Mouse (Mus musculus) bone marrow, adult 2 months (tissue): ENCODE results near the gene Gsk3a.
A peak's percentile ranks its signal among the peaks of the same experiment; 100 is the strongest.

Experiments
- CTCF ChIP-seq: fragments of 200-500 bp; IDR thresholded peaks from 2 replicates; pipeline ENCODE4 v1.5.1; 2011; ENCODE audit warnings: low read length, control low read depth; ENCODE audit not compliant: control insufficient read depth, insufficient read depth
- POLR2A ChIP-seq: fragments of 200-500 bp; IDR thresholded peaks from 2 replicates; pipeline ENCODE4 v1.6.1; 2011; ENCODE audit warnings: low read depth, mild to moderate bottlenecking, control low read depth, low read length, borderline replicate concordance; ENCODE audit not compliant: control insufficient read depth

DNA sequence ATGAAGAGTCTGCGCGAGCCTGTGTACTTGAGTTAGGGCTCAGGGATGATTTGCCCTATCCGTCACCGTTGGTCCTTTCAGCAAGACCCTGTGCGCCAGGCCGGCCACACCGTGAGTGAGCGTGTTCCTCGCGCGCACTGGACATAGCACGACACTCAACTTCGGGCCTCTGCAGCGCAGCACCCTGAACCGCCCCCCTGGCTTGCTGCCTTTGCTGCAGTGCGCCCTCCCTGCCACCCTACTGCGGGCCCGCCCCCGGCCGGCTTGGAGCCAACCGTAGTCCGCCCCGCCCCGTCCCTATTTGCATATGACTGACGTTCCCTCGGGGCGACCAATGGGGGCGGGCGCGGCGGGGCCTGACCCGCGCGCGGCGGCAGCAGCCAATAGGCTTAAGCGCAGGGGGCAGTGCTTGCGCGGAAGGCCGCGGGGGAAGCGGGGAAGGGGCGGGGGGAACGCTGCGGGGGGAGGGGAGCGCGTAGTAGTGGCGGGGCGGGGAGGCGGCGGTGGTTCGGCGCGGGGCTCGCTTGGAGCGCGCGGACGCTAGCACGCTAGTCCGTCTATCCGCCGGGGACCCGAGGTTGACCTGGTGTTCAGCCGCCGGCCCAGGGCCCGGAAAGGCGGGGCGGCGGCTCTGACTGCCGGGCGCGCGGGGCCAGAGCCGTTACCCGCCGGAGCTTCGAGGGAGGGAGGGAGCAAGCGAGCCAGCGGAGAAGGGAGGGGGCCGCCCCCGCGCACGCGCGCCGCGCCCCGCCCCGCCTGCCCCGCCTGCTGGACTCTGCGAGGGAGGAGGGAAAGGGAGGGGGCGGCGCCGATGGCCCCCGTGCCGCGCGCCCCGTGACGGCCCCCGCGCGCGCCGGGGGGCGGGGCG is 44.3 kb upstream of the Gsk3a start:
- TF ChIP-seq POLR2A (peak; percentile 97), CTCF (peak; percentile 0; the same call in 1 of the 2 replicates)
